Mouse (Mus musculus) embryo, embryonic 10.5 days (tissue): ENCODE measurements at regions not wholly inside any gene's neighbourhood (a gene's known extent, or its start where the extent isn't known, plus 50 kb on each side); places are given as distances from the start of the nearest gene placed in this dataset.
"Not testable (repeated sequence)": the region's sequence is repeated elsewhere in the genome, so short reads cannot be mapped to it uniquely, and the experiment has no call there.

Experiments used
- DNase-seq: peaks from one replicate; pipeline ENCODE4 v3.0.0-alpha.2; 2015; ENCODE audit warnings: low spot score

GRCm38 (mm10) chr13:50092537-50092936, 157.6 kb downstream of the Gm906 start:
- DNase-seq: no peak

GRCm38 (mm10) chr13:50064841-50065240, 185.3 kb downstream of the Gm906 start:
- no peak for DNase-seq

- not testable (repeated sequence) for DNase-seq
Observed at GRCm38 (mm10) chr13:50064365-50064764, 185.7 kb downstream of the Gm906 start.

- DNase-seq: not testable (repeated sequence)
Observed at GRCm38 (mm10) chr13:50059676-50060075, 190.4 kb downstream of the Gm906 start.

- not testable (repeated sequence) for DNase-seq
Observed at GRCm38 (mm10) chr13:50059054-50059453, 191.1 kb downstream of the Gm906 start.

GRCm38 (mm10) chr13:50051746-50052145, 198.4 kb downstream of the Gm906 start:
- not testable (repeated sequence) for DNase-seq

- not testable (repeated sequence) for DNase-seq
Observed at GRCm38 (mm10) chr13:50051110-50051509, 199.0 kb downstream of the Gm906 start.

- DNase-seq: no peak
Observed at GRCm38 (mm10) chr13:50031757-50032156, 218.4 kb downstream of the Gm906 start.

- DNase-seq: not testable (repeated sequence)
Observed at GRCm38 (mm10) chr13:50007730-50008129, 208.9 kb upstream of the Gm30302 start.

GRCm38 (mm10) chr13:49966072-49966471, 167.3 kb upstream of the Gm30302 start:
- DNase-seq: not testable (repeated sequence)

GRCm38 (mm10) chr13:49957993-49958681, 159.3 kb upstream of the Gm30302 start:
- DNase-seq: peak; percentile 23

- DNase-seq: no peak
Observed at GRCm38 (mm10) chr13:49915781-49916180, 117.0 kb upstream of the Gm30302 start.
